Mouse (Mus musculus) myocyte (in vitro differentiated cells): ENCODE measurements around the gene Ankrd6.

Experiments used
- MAX ChIP-seq: IDR thresholded peaks from one replicate; pipeline ENCODE4 v1.6.1; 2011; ENCODE audit warnings: low read depth, mild to moderate bottlenecking, control low read depth
- MYOG ChIP-seq, 3 experiments: IDR thresholded peaks; one replicate each; pipeline ENCODE4 v1.6.1; 2011; ENCODE audit warnings: control low read depth in 2 of 3, low read depth in 2 of 3, mild to moderate bottlenecking in 2 of 3; ENCODE audit not compliant: insufficient read length in 2 of 3, control insufficient read depth in 1 of 3, insufficient read depth in 1 of 3
- POLR2A ChIP-seq: IDR thresholded peaks from one replicate; pipeline ENCODE4 v1.6.1; 2011; ENCODE audit warnings: low read depth, mild to moderate bottlenecking, control low read depth, moderate library complexity; ENCODE audit not compliant: insufficient read length
- POLR2AphosphoS2 ChIP-seq: IDR thresholded peaks from one replicate; pipeline ENCODE4 v1.6.1; 2011; ENCODE audit warnings: low read depth, control low read depth; ENCODE audit not compliant: insufficient read length
- SRF ChIP-seq: IDR thresholded peaks from one replicate; pipeline ENCODE4 v1.6.1; 2011; ENCODE audit warnings: low read depth; ENCODE audit not compliant: control insufficient read depth, insufficient read length
- TCF12 ChIP-seq: IDR thresholded peaks from one replicate; pipeline ENCODE4 v1.6.1; 2011; ENCODE audit warnings: mild to moderate bottlenecking, control low read depth; ENCODE audit not compliant: poor library complexity, insufficient read depth, severe bottlenecking
- USF1 ChIP-seq: IDR thresholded peaks from one replicate; pipeline ENCODE4 v1.6.1; 2011; ENCODE audit warnings: low read depth, mild to moderate bottlenecking, control low read depth, moderate library complexity

DNA sequence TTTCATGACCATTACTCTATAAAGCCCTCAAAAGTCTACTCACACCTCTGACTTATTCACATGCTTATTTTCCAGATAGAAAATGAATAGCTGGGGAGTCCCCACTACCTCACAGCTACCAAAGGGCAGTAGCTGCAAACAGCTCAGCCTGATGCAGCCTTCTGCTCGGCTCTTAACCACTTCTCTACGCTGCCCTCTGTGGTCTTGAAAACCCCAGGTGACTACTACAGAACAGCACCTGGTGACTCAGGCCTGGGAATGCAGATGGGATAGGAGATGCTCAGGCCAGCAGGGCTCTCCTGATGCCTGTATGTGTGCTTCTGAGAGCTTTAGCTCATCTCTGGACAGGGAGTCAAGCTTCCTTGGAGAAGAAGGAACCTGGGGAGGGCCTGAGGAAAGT, 45.3 kb downstream of the Ankrd6 start:
- TF ChIP-seq SRF (no peak), MYOG (IDR thresholded peaks at IDR 0.05; ENCODE audit: control insufficient read depth in 1 of 3, insufficient read depth in 1 of 3, insufficient read length in 2 of 3, low read depth in 2 of 3) (no peak), POLR2A (no peak), POLR2AphosphoS2 (no peak), TCF12 (no peak), MAX (no peak), USF1 (no peak)
